Mouse (Mus musculus) neural tube, embryonic 12.5 days (tissue): ENCODE measurements at regions not wholly inside any gene's neighbourhood (a gene's known extent, or its start where the extent isn't known, plus 50 kb on each side); places are given as distances from the start of the nearest gene placed in this dataset.

Experiments
- ATAC-seq: fragments of 200-750 bp; cut with Nextera tagmentation; 2 replicates; pipeline ENCODE4 v1.8.0; 2017; ENCODE audit warnings: low read depth, mild to moderate bottlenecking, moderate TSS enrichment, moderate library complexity; ENCODE audit not compliant: low FRiP score
- H3K27ac ChIP-seq: fragments of 300-500 bp; sonication (generic); 2 replicates; pipeline ENCODE4 v1.5.1; 2016
- H3K27me3 ChIP-seq: fragments of 300-500 bp; sonication (generic); replicated peaks from 2 replicates; pipeline ENCODE4 v1.6.1; 2016; ENCODE audit warnings: mild to moderate bottlenecking
- H3K36me3 ChIP-seq: fragments of 300-500 bp; sonication (generic); 2 replicates; pipeline ENCODE4 v1.6.1; 2016; ENCODE audit warnings: mild to moderate bottlenecking
- H3K4me1 ChIP-seq: fragments of 300-500 bp; sonication (generic); 2 replicates; pipeline ENCODE4 v1.6.1; 2016
- H3K4me2 ChIP-seq: fragments of 300-500 bp; sonication (generic); replicated peaks from 2 replicates; pipeline ENCODE4 v1.6.1; 2016; ENCODE audit warnings: mild to moderate bottlenecking
- H3K4me3 ChIP-seq: fragments of 300-500 bp; sonication (generic); 2 replicates; pipeline ENCODE4 v1.5.1; 2016
- H3K9ac ChIP-seq: fragments of 300-500 bp; sonication (generic); 2 replicates; pipeline ENCODE4 v1.6.1; 2016; ENCODE audit warnings: mild to moderate bottlenecking
- H3K9me3 ChIP-seq: fragments of 300-500 bp; sonication (generic); 2 replicates; pipeline ENCODE4 v1.6.1; 2016; ENCODE audit warnings: mild to moderate bottlenecking
- WGBS: fragments of 180-500 bp; shearing (Covaris S2); methylation state at CpG from one replicate; pipeline ENCODE4 v1.1.7; 2016; 5-methylcytosine and 5-hydroxymethylcytosine counted together

GRCm38 (mm10) chr9:11559384-11559783 is 654.8 kb upstream of the Cntn5 start:
- H3K36me3 ChIP-seq: no peaks in the 10 kb centered on the region

DNA sequence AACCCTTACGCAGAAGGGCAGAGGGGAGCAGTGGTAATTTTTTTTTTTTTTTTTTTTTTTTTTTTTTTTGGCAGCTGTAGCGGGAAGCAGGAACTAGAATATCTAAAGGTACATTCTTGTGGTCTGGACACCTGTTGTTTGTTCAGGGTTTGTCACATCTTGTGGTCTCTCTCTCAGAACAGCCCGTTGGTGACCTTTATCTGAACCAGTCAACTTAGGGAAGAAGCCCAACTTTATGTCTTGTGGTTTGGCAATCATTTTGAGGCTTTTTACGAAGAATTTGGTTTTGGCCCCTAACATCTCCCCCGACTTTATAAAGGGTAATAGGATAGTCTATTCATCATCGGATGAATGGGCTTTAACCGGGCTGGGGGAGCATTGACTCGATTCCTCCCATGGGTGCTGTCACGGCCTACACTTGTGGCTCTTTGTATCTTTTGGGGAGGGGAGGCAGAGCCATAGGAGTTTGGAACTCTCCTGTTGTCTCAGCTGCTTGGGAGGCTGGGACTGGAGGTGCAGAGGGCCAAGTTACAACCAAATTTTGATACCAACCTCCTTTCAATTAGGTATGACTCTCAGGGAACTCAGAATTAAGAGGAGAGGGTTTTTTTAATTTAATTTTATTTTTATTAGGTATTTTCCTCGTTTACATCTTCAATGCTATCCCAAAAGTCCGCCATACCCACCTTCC is 609.4 kb upstream of the Cntn5 start:
- 85% methylated on average over 11 of the region's 11 CpGs for WGBS
- Histone ChIP-seq H3K27me3 (no peaks in the 10 kb centered on the region), H3K4me1 (no peaks in the 10 kb centered on the region), H3K36me3 (no peaks in the 10 kb centered on the region), H3K9ac (no peak overlapping the region), H3K9me3 (no peaks in the 10 kb centered on the region), H3K4me2 (no peak overlapping the region), H3K4me3 (no peak overlapping the region), H3K27ac (no peak overlapping the region)
- no peak for ATAC-seq

More at GRCm38 (mm10) chr9:11559384-11559783, 654.8 kb upstream of the Cntn5 start:
- WGBS: 84% methylated on average over 1 of the region's 1 CpGs
- Histone ChIP-seq H3K27me3 (no peaks in the 10 kb centered on the region), H3K4me3 (no peak overlapping the region), H3K4me2 (no peak overlapping the region), H3K4me1 (no peaks in the 10 kb centered on the region), H3K27ac (no peak overlapping the region), H3K9ac (no peak overlapping the region), H3K9me3 (no peaks in the 10 kb centered on the region)
- no peak for ATAC-seq
